Mouse (Mus musculus) kidney, embryonic 15.5 days (tissue): ENCODE results near the gene Stx3. TPM values are rescaled to one million over a fixed set of nuclear protein-coding genes. Genes with fewer than 3 reads are reported as not detected.

Experiments used
- ATAC-seq: fragments of 200-750 bp; cut with Nextera tagmentation; replicated peaks from 2 replicates; pipeline ENCODE4 v1.8.0; 2017; ENCODE audit warnings: moderate TSS enrichment; ENCODE audit not compliant: low FRiP score
- H3K27ac ChIP-seq: fragments of 300-500 bp; sonication (generic); 2 replicates; pipeline ENCODE4 v1.5.1; 2015; ENCODE audit warnings: mild to moderate bottlenecking, inconsistent platforms
- H3K27me3 ChIP-seq: fragments of 300-500 bp; sonication (generic); 2 replicates; pipeline ENCODE4 v1.6.1; 2015; ENCODE audit warnings: inconsistent platforms
- H3K36me3 ChIP-seq: fragments of 300-500 bp; sonication (generic); 2 replicates; pipeline ENCODE4 v1.6.1; 2015; ENCODE audit warnings: inconsistent platforms
- H3K4me1 ChIP-seq: fragments of 300-500 bp; sonication (generic); 2 replicates; pipeline ENCODE4 v1.6.1; 2015; ENCODE audit warnings: inconsistent platforms
- H3K4me2 ChIP-seq: fragments of 300-500 bp; sonication (generic); 2 replicates; pipeline ENCODE4 v1.6.1; 2015; ENCODE audit warnings: moderate library complexity, mild to moderate bottlenecking, inconsistent platforms
- H3K4me3 ChIP-seq: fragments of 300-500 bp; sonication (generic); replicated peaks from 2 replicates; pipeline ENCODE4 v1.5.1; 2015; ENCODE audit warnings: mild to moderate bottlenecking, inconsistent platforms
- H3K9ac ChIP-seq: fragments of 300-500 bp; sonication (generic); 2 replicates; pipeline ENCODE4 v1.6.1; 2015; ENCODE audit warnings: mild to moderate bottlenecking, inconsistent platforms
- H3K9me3 ChIP-seq: fragments of 300-500 bp; sonication (generic); replicated peaks from 2 replicates; pipeline ENCODE4 v1.6.1; 2016; ENCODE audit warnings: inconsistent platforms
- WGBS: fragments of 180-500 bp; shearing (Covaris S2); methylation state at CpG from one replicate; pipeline ENCODE4 v1.1.7; 2015; ENCODE audit warnings: mixed read lengths; 5-methylcytosine and 5-hydroxymethylcytosine counted together
- polyA plus RNA-seq: library from polyadenylated mRNA; unstranded; fragments of >200 nt; fragmentation: Nextera tagmentation; extraction: Ambion mirVana; gene quantifications from 2 replicates; pipeline ENCODE4 v1.2.1, GENCODE M21; 2015

Stx3 gene
- polyA plus RNA-seq, 1 experiment from 2014 or later, result 20.4 TPM

GRCm38 (mm10) chr19:11807251-11807650 is 12.0 kb downstream of the Stx3 start:
- peaks cover 21% of the 10 kb centered on the region for H3K4me1 ChIP-seq
- no peak overlapping the region for H3K27ac ChIP-seq
- H3K9ac ChIP-seq, result no peak overlapping the region
- H3K27me3 ChIP-seq, result no peaks in the 10 kb centered on the region
- ATAC-seq, result no peak
- H3K4me2 ChIP-seq, result no peak overlapping the region
- no peaks in the 10 kb centered on the region for H3K9me3 ChIP-seq
- H3K36me3 ChIP-seq, result peaks cover 7% of the 10 kb centered on the region; the same call in 1 of the 2 replicates
- H3K4me3 ChIP-seq, result no peak overlapping the region
- WGBS, result 60% methylated on average over 2 of the region's 2 CpGs

GRCm38 (mm10) chr19:11804423-11804822 is 14.8 kb downstream of the Stx3 start:
- Histone ChIP-seq H3K9ac (no peak overlapping the region), H3K9me3 (no peaks in the 10 kb centered on the region), H3K27ac (no peak overlapping the region)

GRCm38 (mm10) chr19:11800531-11801315 is 18.5 kb downstream of the Stx3 start:
- Histone ChIP-seq H3K9ac (no peak overlapping the region), H3K27ac (no peak overlapping the region), H3K4me2 (no peak overlapping the region), H3K9me3 (no peaks in the 10 kb centered on the region), H3K27me3 (no peaks in the 10 kb centered on the region), H3K36me3 (peaks cover 12% of the 10 kb centered on the region; the same call in 1 of the 2 replicates), H3K4me3 (no peak overlapping the region), H3K4me1 (no peaks in the 10 kb centered on the region)
- WGBS, result 75% methylated on average over 8 of the region's 8 CpGs
- ATAC-seq, result peak; percentile 54; the same call in 1 of the 2 replicates

More at GRCm38 (mm10) chr19:11804423-11804822, 14.8 kb downstream of the Stx3 start:
- Histone ChIP-seq H3K36me3 (peaks cover 12% of the 10 kb centered on the region; the same call in 1 of the 2 replicates), H3K4me2 (no peak overlapping the region), H3K4me3 (no peak overlapping the region), H3K27me3 (no peaks in the 10 kb centered on the region), H3K4me1 (no peaks in the 10 kb centered on the region)
- WGBS, result 64% methylated on average over 1 of the region's 1 CpGs
- no peak for ATAC-seq

GRCm38 (mm10) chr19:11794447-11794846 is 24.8 kb downstream of the Stx3 start:
- Histone ChIP-seq H3K9ac (no peak overlapping the region), H3K36me3 (no peaks in the 10 kb centered on the region), H3K4me1 (0 out of 2 replicates have a peak, but pooled peaks cover under 1% of the 10 kb centered on the region), H3K27ac (no peak overlapping the region), H3K4me2 (no peak overlapping the region), H3K4me3 (no peak overlapping the region), H3K9me3 (no peaks in the 10 kb centered on the region), H3K27me3 (no peaks in the 10 kb centered on the region)
- WGBS, result 75% methylated on average over 6 of the region's 6 CpGs
- ATAC-seq, result no peak

- Histone ChIP-seq H3K27me3 (no peaks in the 10 kb centered on the region), H3K4me1 (0 out of 2 replicates have a peak, but pooled peaks cover 5% of the 10 kb centered on the region), H3K9ac (no peak overlapping the region), H3K4me3 (no peak overlapping the region), H3K9me3 (no peaks in the 10 kb centered on the region), H3K27ac (no peak overlapping the region), H3K4me2 (no peak overlapping the region), H3K36me3 (0 out of 2 replicates have a peak, but pooled peaks cover 5% of the 10 kb centered on the region)
- 70% methylated on average over 2 of the region's 2 CpGs for WGBS
- ATAC-seq, result no peak
Measured at GRCm38 (mm10) chr19:11793741-11794359, 25.4 kb downstream of the Stx3 start.

GRCm38 (mm10) chr19:11791825-11792224 is 27.4 kb downstream of the Stx3 start:
- Histone ChIP-seq H3K4me3 (no peak overlapping the region), H3K36me3 (peaks cover 17% of the 10 kb centered on the region)

GRCm38 (mm10) chr19:11788876-11789275 is 30.3 kb downstream of the Stx3 start:
- peak overlapping the region; percentile 59; the same call in 1 of the 2 replicates for H3K27ac ChIP-seq
- H3K9me3 ChIP-seq, result no peaks in the 10 kb centered on the region
- no peak overlapping the region for H3K9ac ChIP-seq
- H3K27me3 ChIP-seq, result no peaks in the 10 kb centered on the region
- H3K4me2 ChIP-seq, result no peak overlapping the region
- WGBS, result 44% methylated on average over 6 of the region's 6 CpGs
- ATAC-seq, result peak; percentile 75; the same call in 1 of the 2 replicates
- H3K4me3 ChIP-seq, result no peak overlapping the region
- H3K36me3 ChIP-seq, result peaks cover 25% of the 10 kb centered on the region
- 0 out of 2 replicates have a peak, but pooled peaks cover 5% of the 10 kb centered on the region for H3K4me1 ChIP-seq

More at GRCm38 (mm10) chr19:11791825-11792224, 27.4 kb downstream of the Stx3 start:
- Histone ChIP-seq H3K4me1 (0 out of 2 replicates have a peak, but pooled peaks cover 5% of the 10 kb centered on the region), H3K4me2 (no peak overlapping the region), H3K27ac (no peak overlapping the region), H3K9me3 (no peaks in the 10 kb centered on the region), H3K27me3 (no peaks in the 10 kb centered on the region), H3K9ac (no peak overlapping the region)
- no peak for ATAC-seq
- 72% methylated on average over 5 of the region's 5 CpGs for WGBS

GRCm38 (mm10) chr19:11787826-11788225 is 31.4 kb downstream of the Stx3 start:
- Histone ChIP-seq H3K4me3 (no peak overlapping the region), H3K27me3 (no peaks in the 10 kb centered on the region), H3K27ac (no peak overlapping the region), H3K9me3 (no peaks in the 10 kb centered on the region), H3K4me2 (no peak overlapping the region), H3K4me1 (0 out of 2 replicates have a peak, but pooled peaks cover 5% of the 10 kb centered on the region), H3K9ac (no peak overlapping the region), H3K36me3 (peaks cover 32% of the 10 kb centered on the region)
- no peak for ATAC-seq
- WGBS, result 91% methylated on average over 6 of the region's 6 CpGs

- H3K9me3 ChIP-seq, result no peaks in the 10 kb centered on the region
- no peak overlapping the region for H3K27ac ChIP-seq
- 0 out of 2 replicates have a peak, but pooled peaks have one; percentile 54 for ATAC-seq
- WGBS, result 81% methylated on average over 14 of the region's 14 CpGs
- no peak overlapping the region for H3K4me2 ChIP-seq
- H3K4me3 ChIP-seq, result no peak overlapping the region
- 0 out of 2 replicates have a peak, but pooled peaks cover 5% of the 10 kb centered on the region for H3K4me1 ChIP-seq
- H3K36me3 ChIP-seq, result peaks cover 38% of the 10 kb centered on the region
- no peaks in the 10 kb centered on the region for H3K27me3 ChIP-seq
- H3K9ac ChIP-seq, result no peak overlapping the region
Measured at GRCm38 (mm10) chr19:11785409-11786154, 33.6 kb downstream of the Stx3 start.

- Histone ChIP-seq H3K9me3 (no peaks in the 10 kb centered on the region), H3K36me3 (peaks cover 54% of the 10 kb centered on the region), H3K4me1 (no peaks in the 10 kb centered on the region), H3K9ac (no peak overlapping the region), H3K27ac (no peak overlapping the region), H3K4me3 (no peak overlapping the region), H3K27me3 (no peaks in the 10 kb centered on the region), H3K4me2 (no peak overlapping the region)
- WGBS, result 60% methylated on average over 7 of the region's 7 CpGs
- ATAC-seq, result no peak
Measured at GRCm38 (mm10) chr19:11777191-11777865, 41.9 kb downstream of the Stx3 start.

- peak within 1 kb of the TSS; percentile 74 for H3K4me3 ChIP-seq
- no peaks in the 10 kb centered on the region for H3K27me3 ChIP-seq
- ATAC-seq, result peak; percentile 92
- no peaks in the 10 kb centered on the region for H3K9me3 ChIP-seq
- peak within 1 kb of the TSS; percentile 79 for H3K4me2 ChIP-seq
- H3K4me1 ChIP-seq, result peaks cover 10% of the 10 kb centered on the region
- peak within 1 kb of the TSS; percentile 72 for H3K27ac ChIP-seq
- WGBS, result under 1% methylated on average over 30 of the region's 30 CpGs
- peaks cover 28% of the 10 kb centered on the region for H3K36me3 ChIP-seq
- H3K9ac ChIP-seq, result peak within 1 kb of the TSS; percentile 74
Measured at GRCm38 (mm10) chr19:11770205-11770892, 48.9 kb downstream of the Stx3 start, which contains the start of gene Mrpl16. Mrpl16 (plus strand) TSS chr19:11770391.
